Mouse (Mus musculus) megakaryocyte, embryonic 14.5 days (primary cell): ENCODE results near the gene Arhgap15.

Experiments
- FLI1 ChIP-seq: IDR thresholded peaks from 2 replicates; pipeline ENCODE4 v1.6.1; 2012; ENCODE audit warnings: low read length, inconsistent platforms, mixed read lengths
- GATA1 ChIP-seq: IDR thresholded peaks from 3 replicates; pipeline ENCODE4 v1.6.1; 2012; ENCODE audit warnings: mixed read lengths, low read length, inconsistent platforms, borderline replicate concordance

DNA sequence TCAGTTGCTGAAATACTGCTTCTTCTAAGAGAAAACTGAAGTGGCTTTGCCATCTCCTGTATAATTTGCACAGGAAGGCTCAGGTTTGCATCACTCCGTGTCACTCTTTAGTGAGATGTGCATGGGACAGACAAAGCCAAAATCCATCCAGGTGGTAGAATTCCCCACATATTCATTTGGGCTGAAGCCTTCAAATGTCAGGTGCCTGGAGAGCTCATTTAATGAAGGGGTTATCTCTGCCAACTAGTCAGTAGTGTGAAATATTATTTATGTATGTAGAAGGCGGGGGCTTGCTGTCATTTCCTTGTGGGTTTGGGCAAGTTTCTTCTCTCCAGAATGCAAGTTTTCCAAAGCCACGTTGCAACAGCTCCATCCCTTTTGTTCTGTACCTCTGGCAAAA, 268.1 kb downstream of the Arhgap15 start:
- TF ChIP-seq GATA1 (no peak), FLI1 (no peak)
